Mouse (Mus musculus) limb, embryonic 10.5 days (tissue): Measurements from ENCODE around the gene Il17rc. TPM values are rescaled to one million over a fixed set of nuclear protein-coding genes. Genes with fewer than 3 reads are reported as not detected.

ENCODE experiments used
- DNase-seq: peaks from one replicate; pipeline ENCODE4 v3.0.0-alpha.2; 2017; ENCODE audit warnings: low spot score
- H3K27ac ChIP-seq: fragments of 300-500 bp; sonication (generic); 2 replicates; pipeline ENCODE4 v1.5.1; 2016; ENCODE audit warnings: mild to moderate bottlenecking
- H3K27me3 ChIP-seq: fragments of 300-500 bp; sonication (generic); 2 replicates; pipeline ENCODE4 v1.6.1; 2016; ENCODE audit warnings: low read depth, mild to moderate bottlenecking; ENCODE audit not compliant: poor library complexity, severe bottlenecking
- H3K36me3 ChIP-seq: fragments of 300-500 bp; sonication (generic); 2 replicates; pipeline ENCODE4 v1.6.1; 2016; ENCODE audit warnings: mild to moderate bottlenecking, moderate library complexity
- H3K4me1 ChIP-seq: fragments of 300-500 bp; sonication (generic); 2 replicates; pipeline ENCODE4 v1.6.1; 2016
- H3K4me3 ChIP-seq: fragments of 300-500 bp; sonication (generic); 2 replicates; pipeline ENCODE4 v1.5.1; 2016; ENCODE audit warnings: mild to moderate bottlenecking, moderate library complexity
- H3K9me3 ChIP-seq: fragments of 300-500 bp; sonication (generic); replicated peaks from 2 replicates; pipeline ENCODE4 v1.6.1; 2016; ENCODE audit warnings: mild to moderate bottlenecking
- WGBS: fragments of 180-500 bp; shearing (Covaris S2); methylation state at CpG from one replicate; pipeline ENCODE4 v1.1.7; 2016; 5-methylcytosine and 5-hydroxymethylcytosine counted together
- polyA plus RNA-seq: library from polyadenylated mRNA; unstranded; fragments of >200 nt; fragmentation: Nextera tagmentation; extraction: Ambion mirVana; gene quantifications from 2 replicates; pipeline ENCODE4 v1.2.1, GENCODE M21; 2016

Il17rc gene
- polyA plus RNA-seq = 3.4 and 4.0 TPM in 2 replicates

GRCm38 (mm10) chr6:113471297-113471936 lies at the start of gene Il17rc:
Il17rc (plus strand) TSS chr6:113471427.
- Histone ChIP-seq H3K9me3 (no peaks in the 10 kb centered on the region), H3K27me3 (peaks cover 51% of the 10 kb centered on the region), H3K36me3 (no peaks in the 10 kb centered on the region), H3K27ac (peak within 1 kb of the TSS; percentile 68), H3K4me3 (peak within 1 kb of the TSS; percentile 32), H3K4me1 (peaks cover 35% of the 10 kb centered on the region)
- WGBS = 21% methylated on average over 12 of the region's 12 CpGs
- peak; percentile 47 for DNase-seq

- Histone ChIP-seq H3K4me1 (peaks cover 11% of the 10 kb centered on the region), H3K4me3 (no peak overlapping the region), H3K27me3 (no peaks in the 10 kb centered on the region), H3K36me3 (no peaks in the 10 kb centered on the region), H3K9me3 (no peaks in the 10 kb centered on the region), H3K27ac (no peak overlapping the region)
- 80% methylated on average over 4 of the region's 4 CpGs for WGBS
- no peak for DNase-seq
Measured at GRCm38 (mm10) chr6:113423000-113423399, 48.2 kb upstream of the Il17rc start.

GRCm38 (mm10) chr6:113424187-113424586 lies 47.0 kb upstream of the Il17rc start:
- no peak overlapping the region for H3K4me3 ChIP-seq

GRCm38 (mm10) chr6:113426696-113427095 lies 44.5 kb upstream of the Il17rc start:
- H3K4me3 ChIP-seq = no peak overlapping the region
- DNase-seq = no peak
- 85% methylated on average over 4 of the region's 4 CpGs for WGBS
- H3K4me1 ChIP-seq = no peaks in the 10 kb centered on the region
- no peak overlapping the region for H3K27ac ChIP-seq
- H3K36me3 ChIP-seq = no peaks in the 10 kb centered on the region
- no peaks in the 10 kb centered on the region for H3K9me3 ChIP-seq
- H3K27me3 ChIP-seq = no peaks in the 10 kb centered on the region

More at GRCm38 (mm10) chr6:113424187-113424586, 47.0 kb upstream of the Il17rc start:
- no peaks in the 10 kb centered on the region for H3K9me3 ChIP-seq
- H3K27me3 ChIP-seq = no peaks in the 10 kb centered on the region
- no peaks in the 10 kb centered on the region for H3K36me3 ChIP-seq
- WGBS = 87% methylated on average over 7 of the region's 7 CpGs
- H3K4me1 ChIP-seq = peaks cover 3% of the 10 kb centered on the region
- H3K27ac ChIP-seq = no peak overlapping the region
- no peak for DNase-seq

- H3K9me3 ChIP-seq = no peaks in the 10 kb centered on the region
- no peak overlapping the region for H3K27ac ChIP-seq
- no peaks in the 10 kb centered on the region for H3K36me3 ChIP-seq
- no peaks in the 10 kb centered on the region for H3K27me3 ChIP-seq
- no peak overlapping the region for H3K4me3 ChIP-seq
- 0 out of 2 replicates have a peak, but pooled peaks cover 4% of the 10 kb centered on the region for H3K4me1 ChIP-seq
- 70% methylated on average over 3 of the region's 3 CpGs for WGBS
- peak; percentile 62 for DNase-seq
Measured at GRCm38 (mm10) chr6:113427397-113427796, 43.8 kb upstream of the Il17rc start.

- Histone ChIP-seq H3K36me3 (no peaks in the 10 kb centered on the region), H3K27ac (no peak overlapping the region), H3K4me3 (no peak overlapping the region), H3K4me1 (0 out of 2 replicates have a peak, but pooled peaks cover 5% of the 10 kb centered on the region), H3K27me3 (no peaks in the 10 kb centered on the region), H3K9me3 (no peaks in the 10 kb centered on the region)
- DNase-seq = no peak
- WGBS = 90% methylated on average over 16 of the region's 16 CpGs
Measured at GRCm38 (mm10) chr6:113428006-113428405, 43.2 kb upstream of the Il17rc start.

- no peak overlapping the region for H3K27ac ChIP-seq
- H3K4me3 ChIP-seq = no peak overlapping the region
- no peaks in the 10 kb centered on the region for H3K9me3 ChIP-seq
- H3K27me3 ChIP-seq = no peaks in the 10 kb centered on the region
- no peaks in the 10 kb centered on the region for H3K36me3 ChIP-seq
- 0 out of 2 replicates have a peak, but pooled peaks cover 5% of the 10 kb centered on the region for H3K4me1 ChIP-seq
- DNase-seq = no peak
- WGBS = 80% methylated on average over 3 of the region's 3 CpGs
Measured at GRCm38 (mm10) chr6:113429965-113430364, 41.3 kb upstream of the Il17rc start.

GRCm38 (mm10) chr6:113430846-113431245 lies 40.4 kb upstream of the Il17rc start:
- no peaks in the 10 kb centered on the region for H3K9me3 ChIP-seq
- no peaks in the 10 kb centered on the region for H3K36me3 ChIP-seq
- no peak overlapping the region for H3K4me3 ChIP-seq
- 0 out of 2 replicates have a peak, but pooled peaks cover 5% of the 10 kb centered on the region for H3K4me1 ChIP-seq
- WGBS = 61% methylated on average over 3 of the region's 3 CpGs
- no peak for DNase-seq
- no peaks in the 10 kb centered on the region for H3K27me3 ChIP-seq
- no peak overlapping the region for H3K27ac ChIP-seq

- 70% methylated on average over 3 of the region's 3 CpGs for WGBS
- no peak for DNase-seq
Measured at GRCm38 (mm10) chr6:113431801-113432200, 39.4 kb upstream of the Il17rc start.

GRCm38 (mm10) chr6:113433661-113434060 lies 37.6 kb upstream of the Il17rc start:
- 86% methylated on average over 3 of the region's 3 CpGs for WGBS
- no peak overlapping the region for H3K4me3 ChIP-seq
- 0 out of 2 replicates have a peak, but pooled peaks cover 5% of the 10 kb centered on the region for H3K4me1 ChIP-seq
- no peaks in the 10 kb centered on the region for H3K36me3 ChIP-seq
- H3K27me3 ChIP-seq = no peaks in the 10 kb centered on the region
- no peak for DNase-seq
- no peak overlapping the region for H3K27ac ChIP-seq
- H3K9me3 ChIP-seq = no peaks in the 10 kb centered on the region

More at GRCm38 (mm10) chr6:113431801-113432200, 39.4 kb upstream of the Il17rc start:
- no peaks in the 10 kb centered on the region for H3K27me3 ChIP-seq
- H3K9me3 ChIP-seq = no peaks in the 10 kb centered on the region
- H3K36me3 ChIP-seq = no peaks in the 10 kb centered on the region
- no peak overlapping the region for H3K4me3 ChIP-seq
- no peak overlapping the region for H3K27ac ChIP-seq
- 0 out of 2 replicates have a peak, but pooled peaks cover 5% of the 10 kb centered on the region for H3K4me1 ChIP-seq

- no peak overlapping the region for H3K4me3 ChIP-seq
- no peaks in the 10 kb centered on the region for H3K36me3 ChIP-seq
- 0 out of 2 replicates have a peak, but pooled peaks cover 5% of the 10 kb centered on the region for H3K4me1 ChIP-seq
- no peak for DNase-seq
- H3K27ac ChIP-seq = no peak overlapping the region
- WGBS = 72% methylated on average over 7 of the region's 7 CpGs
- H3K9me3 ChIP-seq = no peaks in the 10 kb centered on the region
- H3K27me3 ChIP-seq = no peaks in the 10 kb centered on the region
Measured at GRCm38 (mm10) chr6:113434691-113435090, 36.5 kb upstream of the Il17rc start.

- no peak within 1 kb of the TSS for H3K27ac ChIP-seq
Measured at GRCm38 (mm10) chr6:113435664-113436205, 35.5 kb upstream of the Il17rc start, which contains the start of gene Cidec. Cidec (minus strand) TSS chr6:113435760.

GRCm38 (mm10) chr6:113437135-113437534 lies 34.1 kb upstream of the Il17rc start:
- Histone ChIP-seq H3K36me3 (no peaks in the 10 kb centered on the region), H3K9me3 (no peaks in the 10 kb centered on the region), H3K4me3 (no peak overlapping the region), H3K27me3 (no peaks in the 10 kb centered on the region), H3K27ac (no peak overlapping the region), H3K4me1 (0 out of 2 replicates have a peak, but pooled peaks cover 3% of the 10 kb centered on the region)
- no peak for DNase-seq
- 80% methylated on average over 12 of the region's 12 CpGs for WGBS

More at GRCm38 (mm10) chr6:113435664-113436205, 35.5 kb upstream of the Il17rc start, which contains the start of gene Cidec:
- Histone ChIP-seq H3K9me3 (no peaks in the 10 kb centered on the region), H3K4me3 (no peak within 1 kb of the TSS), H3K36me3 (no peaks in the 10 kb centered on the region), H3K4me1 (0 out of 2 replicates have a peak, but pooled peaks cover 5% of the 10 kb centered on the region), H3K27me3 (no peaks in the 10 kb centered on the region)
- 81% methylated on average over 9 of the region's 9 CpGs for WGBS
- DNase-seq = no peak
